Mouse (Mus musculus) kidney, embryonic 16.5 days (tissue): ENCODE results near the gene Jazf1. TPM values are rescaled to one million over a fixed set of nuclear protein-coding genes. Genes with fewer than 3 reads are reported as not detected.
A peak's percentile ranks its signal among the peaks of the same experiment; 100 is the strongest.

Experiments used
- ATAC-seq: fragments of 200-750 bp; cut with Nextera tagmentation; 2 replicates; pipeline ENCODE4 v1.8.0; 2017; ENCODE audit warnings: moderate TSS enrichment; ENCODE audit not compliant: low FRiP score, low TSS enrichment
- H3K27ac ChIP-seq: fragments of 300-500 bp; sonication (generic); 2 replicates; pipeline ENCODE4 v1.5.1; 2014; ENCODE audit warnings: low read length
- H3K27me3 ChIP-seq: fragments of 300-500 bp; sonication (generic); 2 replicates; pipeline ENCODE4 v1.6.1; 2014; ENCODE audit warnings: low read length, control low read depth, mixed read lengths; ENCODE audit not compliant: insufficient read depth
- H3K36me3 ChIP-seq: fragments of 300-500 bp; sonication (generic); 2 replicates; pipeline ENCODE4 v1.6.1; 2014; ENCODE audit warnings: low read length, control low read depth, mixed read lengths; ENCODE audit not compliant: insufficient read depth
- H3K4me1 ChIP-seq: fragments of 300-500 bp; sonication (generic); 2 replicates; pipeline ENCODE4 v1.6.1; 2014; ENCODE audit warnings: low read length, control low read depth, mixed read lengths; ENCODE audit not compliant: insufficient read depth
- H3K4me2 ChIP-seq: fragments of 300-500 bp; sonication (generic); replicated peaks from 2 replicates; pipeline ENCODE4 v1.6.1; 2014; ENCODE audit warnings: low read depth, low read length
- H3K4me3 ChIP-seq: fragments of 300-500 bp; sonication (generic); 2 replicates; pipeline ENCODE4 v1.5.1; 2014; ENCODE audit warnings: mild to moderate bottlenecking, low read length
- H3K9ac ChIP-seq: fragments of 300-500 bp; sonication (generic); replicated peaks from 2 replicates; pipeline ENCODE4 v1.6.1; 2014; ENCODE audit warnings: low read length
- H3K9me3 ChIP-seq: fragments of 300-500 bp; sonication (generic); 2 replicates; pipeline ENCODE4 v1.6.1; 2016; ENCODE audit warnings: low read length, control low read depth
- WGBS: fragments of 180-500 bp; shearing (Covaris S2); extraction: QIAGEN DNeasy Blood & Tissue Kit; methylation state at CpG from one replicate; pipeline ENCODE4 v1.1.7; 2014; 5-methylcytosine and 5-hydroxymethylcytosine counted together
- polyA plus RNA-seq: library from polyadenylated mRNA; unstranded; fragments of >200 nt; fragmentation: Nextera tagmentation; extraction: Ambion mirVana; gene quantifications from 2 replicates; pipeline ENCODE4 v1.2.1, GENCODE M21; 2015

The Jazf1 gene
- polyA plus RNA-seq, 1 experiment from 2014 or later, result 3.3 TPM

DNA sequence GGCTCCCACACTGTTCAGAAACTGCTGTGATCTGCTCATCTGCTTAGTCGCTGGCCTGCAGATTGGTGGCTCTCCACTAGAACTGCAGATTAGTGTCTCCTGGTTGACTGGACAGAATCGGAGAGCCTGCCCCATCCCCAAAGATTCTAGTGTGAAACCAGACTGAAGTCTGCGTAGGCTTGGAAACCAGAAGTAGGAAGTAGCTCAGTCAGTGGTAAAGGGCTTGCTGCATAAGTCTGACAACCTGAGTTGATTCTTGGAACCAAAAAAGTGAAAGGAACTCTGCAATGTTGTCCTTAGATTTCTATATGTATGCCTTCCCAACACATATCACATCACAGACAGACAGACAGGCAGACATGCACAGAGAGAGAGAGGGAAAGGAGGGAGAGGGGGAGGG is 163.3 kb downstream of the Jazf1 start:
- no peak for ATAC-seq
- Histone ChIP-seq H3K4me3 (no peak overlapping the region), H3K9ac (no peak overlapping the region), H3K4me1 (peaks cover 11% of the 10 kb centered on the region; the same call in 1 of the 2 replicates), H3K9me3 (no peaks in the 10 kb centered on the region), H3K36me3 (no peaks in the 10 kb centered on the region), H3K27me3 (no peaks in the 10 kb centered on the region), H3K4me2 (no peak overlapping the region), H3K27ac (no peak overlapping the region)
- 71% methylated on average over 3 of the region's 3 CpGs for WGBS

DNA sequence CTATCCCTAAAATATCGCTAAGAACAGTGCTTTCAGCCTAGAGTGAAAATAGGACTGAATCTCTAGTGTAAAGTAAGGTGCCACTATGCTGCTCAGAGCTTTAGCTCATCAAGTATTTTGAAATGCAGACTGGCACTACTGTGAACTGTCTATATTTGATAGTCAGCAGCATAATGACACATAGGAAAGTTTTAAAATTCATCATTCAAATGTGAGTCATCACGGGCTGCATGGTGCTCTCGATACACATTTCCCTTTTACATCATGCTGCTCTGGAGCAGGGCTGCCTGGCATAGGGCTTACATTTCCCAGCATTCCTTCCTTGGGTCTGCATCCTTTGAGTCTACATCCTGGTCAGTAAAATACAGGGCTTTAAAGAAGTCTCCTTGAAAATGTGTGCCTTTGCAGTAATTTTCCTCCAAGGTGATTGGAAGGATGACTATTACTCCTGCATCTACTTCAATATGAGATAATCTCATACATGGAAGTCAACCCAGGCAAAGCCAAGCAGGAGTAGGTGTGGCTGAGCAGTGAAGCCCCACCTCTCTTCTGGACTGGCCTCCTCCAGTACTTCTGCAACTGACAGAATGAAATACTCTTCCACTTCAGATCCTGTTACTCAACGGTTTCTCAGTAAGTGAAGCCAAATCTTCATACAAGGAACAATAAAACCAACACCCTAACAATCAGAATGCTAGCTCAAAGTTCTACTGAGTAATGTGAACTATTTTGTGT is 165.0 kb downstream of the Jazf1 start:
- no peaks in the 10 kb centered on the region for H3K9me3 ChIP-seq
- no peak for ATAC-seq
- peaks cover 11% of the 10 kb centered on the region; the same call in 1 of the 2 replicates for H3K4me1 ChIP-seq
- no peak overlapping the region for H3K27ac ChIP-seq
- 70% methylated on average over 4 of the region's 4 CpGs for whole genome bisulfite sequencing
- H3K4me3 ChIP-seq, result no peak overlapping the region
- H3K4me2 ChIP-seq, result no peak overlapping the region
- no peaks in the 10 kb centered on the region for H3K27me3 ChIP-seq
- H3K9ac ChIP-seq, result no peak overlapping the region
- no peaks in the 10 kb centered on the region for H3K36me3 ChIP-seq

DNA sequence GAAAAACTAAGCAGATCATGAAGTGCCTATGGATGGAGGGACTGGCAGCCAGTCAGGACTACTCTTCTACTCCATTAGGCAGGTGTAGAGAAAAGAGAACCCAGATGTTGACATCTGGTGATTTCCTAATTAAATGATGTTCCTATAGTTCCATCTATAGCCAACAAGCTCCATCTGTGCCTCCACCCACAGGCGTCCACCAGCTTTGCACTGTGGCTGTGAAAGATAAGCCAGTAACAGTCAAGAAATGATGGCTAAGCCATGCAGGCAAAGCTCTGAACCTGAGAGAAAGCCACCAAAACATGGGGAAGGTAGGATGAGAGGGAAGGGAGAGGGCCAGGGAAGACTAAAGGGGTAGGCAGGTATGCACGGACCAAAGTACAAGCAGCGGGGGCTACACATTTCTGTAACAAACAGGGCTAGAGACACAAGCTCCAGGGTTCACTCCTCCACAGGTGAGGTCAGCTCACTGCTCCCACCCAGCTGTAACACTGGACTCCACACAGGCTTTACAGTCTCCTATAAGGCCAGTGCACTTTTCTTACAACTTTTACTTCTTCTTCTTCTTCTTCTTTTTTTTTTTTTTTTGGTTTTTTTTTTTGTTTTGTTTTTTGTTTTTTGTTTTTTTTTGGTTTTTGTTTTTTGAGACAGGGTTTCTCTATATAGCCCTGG is 168.7 kb downstream of the Jazf1 start:
- ATAC-seq, result no peak
- Histone ChIP-seq H3K4me3 (no peak overlapping the region), H3K27me3 (no peaks in the 10 kb centered on the region), H3K4me1 (peaks cover 3% of the 10 kb centered on the region; the same call in 1 of the 2 replicates), H3K9me3 (no peaks in the 10 kb centered on the region), H3K36me3 (no peaks in the 10 kb centered on the region), H3K4me2 (no peak overlapping the region), H3K27ac (no peak overlapping the region), H3K9ac (no peak overlapping the region)
- WGBS, result 80% methylated on average over 3 of the region's 3 CpGs

DNA sequence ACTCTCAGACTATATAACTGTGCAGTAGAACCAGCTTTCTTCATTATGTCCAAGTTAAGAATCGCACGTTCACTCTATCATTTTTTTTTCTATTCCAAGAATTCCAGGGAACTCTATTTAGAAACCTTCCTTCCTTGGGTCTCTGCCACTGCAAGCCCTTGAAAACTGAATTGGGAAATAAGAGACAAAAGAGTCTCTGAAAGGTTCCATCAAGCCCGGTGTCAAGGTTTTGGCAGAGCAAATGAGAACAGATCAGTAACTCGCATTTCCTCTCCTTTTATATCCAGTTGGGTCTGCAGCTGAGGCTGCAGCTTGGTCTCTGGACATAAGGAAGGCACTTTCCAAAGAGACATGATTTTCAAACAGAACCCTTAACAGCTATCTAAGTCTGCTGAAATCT is 173.4 kb downstream of the Jazf1 start:
- peaks cover 3% of the 10 kb centered on the region; the same call in 1 of the 2 replicates for H3K4me1 ChIP-seq
- no peak for ATAC-seq
- H3K4me3 ChIP-seq, result no peak overlapping the region
- H3K9me3 ChIP-seq, result no peaks in the 10 kb centered on the region
- no peak overlapping the region for H3K9ac ChIP-seq
- H3K27ac ChIP-seq, result no peak overlapping the region
- no peak overlapping the region for H3K4me2 ChIP-seq
- WGBS, result 81% methylated on average over 4 of the region's 4 CpGs
- no peaks in the 10 kb centered on the region for H3K36me3 ChIP-seq
- no peaks in the 10 kb centered on the region for H3K27me3 ChIP-seq

DNA sequence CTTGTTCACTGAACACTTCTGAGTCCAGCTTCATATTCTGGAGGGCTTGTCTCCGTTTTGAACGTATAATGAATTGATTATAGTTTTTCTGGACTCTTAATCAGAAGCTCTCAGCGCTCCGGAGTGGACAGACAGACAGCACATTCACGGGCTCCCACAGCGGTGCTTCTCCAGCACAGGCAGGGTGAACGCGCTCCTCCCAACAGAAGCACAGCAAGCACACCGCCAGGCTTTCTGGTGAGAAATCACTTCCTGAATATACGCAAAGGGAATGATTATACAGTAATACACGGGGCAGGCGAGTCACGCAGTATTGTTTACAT is 174.0 kb downstream of the Jazf1 start:
- Histone ChIP-seq H3K27ac (no peak overlapping the region), H3K9me3 (no peaks in the 10 kb centered on the region), H3K4me1 (peaks cover 3% of the 10 kb centered on the region; the same call in 1 of the 2 replicates), H3K9ac (0 out of 2 replicates have a peak overlapping the region, but pooled peaks have one; percentile 10), H3K4me2 (no peak overlapping the region), H3K27me3 (no peaks in the 10 kb centered on the region), H3K36me3 (no peaks in the 10 kb centered on the region), H3K4me3 (no peak overlapping the region)
- ATAC-seq, result no peak
- 56% methylated on average over 13 of the region's 13 CpGs for WGBS

DNA sequence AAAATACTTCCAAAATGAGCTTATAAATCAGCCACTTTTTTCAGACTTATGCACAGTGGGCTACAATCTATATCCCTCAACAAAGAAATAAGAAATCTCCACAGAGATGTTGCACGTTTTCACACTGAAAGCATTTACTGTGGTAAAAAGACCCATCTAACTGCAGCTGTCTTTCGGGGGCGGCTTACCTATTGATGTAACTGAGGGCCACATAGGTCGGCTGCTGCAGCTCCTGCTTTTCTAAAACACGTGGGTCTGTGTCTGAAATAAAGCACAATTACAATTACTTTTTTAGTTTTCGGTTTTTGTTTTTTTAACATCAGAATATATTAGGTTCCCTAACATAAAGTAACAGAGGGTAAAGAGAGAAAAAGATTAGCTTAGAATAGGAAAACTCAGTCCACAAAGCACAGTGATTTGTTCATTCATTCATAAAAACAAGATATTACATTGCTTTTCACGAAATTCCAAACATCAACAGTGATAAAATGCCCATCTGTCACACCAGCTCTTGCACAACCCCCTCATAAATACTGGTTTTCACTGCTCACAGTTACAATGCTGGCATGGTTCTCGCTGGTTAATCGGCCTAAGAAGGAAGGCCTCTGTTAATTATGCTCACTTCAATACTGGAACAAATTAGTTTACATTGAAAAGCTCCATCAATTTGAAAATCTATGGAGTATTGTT is 174.5 kb downstream of the Jazf1 start:
- H3K27me3 ChIP-seq, result no peaks in the 10 kb centered on the region
- no peak overlapping the region for H3K4me3 ChIP-seq
- no peaks in the 10 kb centered on the region for H3K36me3 ChIP-seq
- peaks cover 3% of the 10 kb centered on the region; the same call in 1 of the 2 replicates for H3K4me1 ChIP-seq
- no peaks in the 10 kb centered on the region for H3K9me3 ChIP-seq
- no peak for ATAC-seq
- no peak overlapping the region for H3K9ac ChIP-seq
- no peak overlapping the region for H3K27ac ChIP-seq
- WGBS, result 37% methylated on average over 9 of the region's 9 CpGs
- no peak overlapping the region; the same call in 1 of the 2 replicates for H3K4me2 ChIP-seq

DNA sequence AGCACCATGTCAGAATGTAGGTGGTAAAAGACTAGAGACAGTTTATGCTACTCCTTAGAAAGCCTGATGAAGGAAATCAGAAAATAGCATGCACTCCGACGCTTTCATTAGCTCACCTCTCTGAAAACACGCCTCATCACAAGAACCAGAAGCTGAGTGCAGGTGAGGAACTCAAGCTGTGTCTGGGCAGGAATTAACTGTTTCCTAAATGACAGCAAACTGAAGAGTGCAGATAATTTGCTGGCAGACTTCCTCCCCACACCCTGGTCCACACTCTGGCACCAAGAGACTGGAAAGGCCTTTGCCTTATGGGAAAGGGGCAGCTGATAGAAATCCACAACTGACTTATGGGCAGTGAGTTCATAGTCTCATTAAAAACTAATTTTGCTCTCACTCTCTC is 175.5 kb downstream of the Jazf1 start:
- H3K9ac ChIP-seq, result no peak overlapping the region
- no peak overlapping the region for H3K4me2 ChIP-seq
- no peaks in the 10 kb centered on the region for H3K36me3 ChIP-seq
- H3K9me3 ChIP-seq, result no peaks in the 10 kb centered on the region
- no peaks in the 10 kb centered on the region for H3K27me3 ChIP-seq
- H3K4me3 ChIP-seq, result no peak overlapping the region
- H3K4me1 ChIP-seq, result peaks cover 3% of the 10 kb centered on the region; the same call in 1 of the 2 replicates
- 82% methylated on average over 3 of the region's 3 CpGs for WGBS
- no peak for ATAC-seq
- no peak overlapping the region for H3K27ac ChIP-seq

DNA sequence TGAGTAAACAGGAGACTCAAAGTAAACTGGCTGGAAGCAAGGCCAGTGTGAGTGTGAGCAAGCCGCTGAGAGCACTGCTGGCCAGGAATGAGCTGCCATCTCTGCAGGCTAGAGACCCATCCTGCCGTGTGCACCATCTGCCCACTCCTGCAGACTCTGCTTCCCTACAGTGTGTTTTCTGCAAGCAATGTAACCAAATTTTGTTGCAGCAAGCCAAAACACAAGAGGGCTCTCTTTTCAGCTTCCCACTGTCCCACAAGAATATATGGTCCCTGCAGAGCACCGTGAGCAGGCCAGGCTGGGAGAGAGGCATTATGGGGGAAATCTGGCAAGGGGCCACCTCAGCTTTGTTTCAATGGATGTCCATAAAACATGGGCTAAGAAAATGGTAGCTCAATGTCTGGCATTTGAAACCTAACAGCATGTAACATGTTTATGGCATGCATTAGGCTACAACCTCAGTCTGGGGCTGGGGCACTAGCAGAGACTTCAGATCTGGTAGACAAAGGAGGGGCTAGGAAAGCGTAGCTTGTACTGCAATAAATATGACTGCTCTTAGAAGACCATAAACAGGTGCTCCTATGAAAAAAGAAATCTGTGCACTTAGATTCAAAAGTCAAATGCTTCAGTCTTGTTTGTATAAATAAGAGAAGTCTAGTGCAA is 180.8 kb downstream of the Jazf1 start:
- WGBS, result 51% methylated on average over 4 of the region's 4 CpGs
- ATAC-seq, result no peak

DNA sequence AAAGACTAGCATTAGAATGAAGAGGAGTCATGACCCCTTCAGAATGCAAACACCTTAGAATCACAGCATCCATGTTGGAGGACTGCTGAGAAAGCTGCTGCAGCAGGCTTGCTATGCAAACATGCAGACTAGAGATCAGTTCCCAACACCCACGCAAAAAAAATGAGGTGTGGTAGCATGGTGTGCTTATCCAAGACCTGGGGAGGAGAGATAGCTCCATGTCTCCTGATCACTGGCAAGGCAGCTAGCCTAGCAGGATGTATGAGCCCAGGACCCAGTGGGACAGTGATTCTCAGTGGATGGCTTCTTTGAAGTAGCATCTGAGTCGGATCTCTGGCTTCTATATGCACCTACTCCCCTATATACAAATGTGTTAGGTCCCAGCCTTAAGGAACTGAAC is 184.7 kb downstream of the Jazf1 start:
- no peak for ATAC-seq
- 70% methylated on average over 2 of the region's 2 CpGs for WGBS
- no peak overlapping the region for H3K27ac ChIP-seq
- H3K36me3 ChIP-seq, result no peaks in the 10 kb centered on the region
- no peak overlapping the region for H3K4me3 ChIP-seq
- no peaks in the 10 kb centered on the region for H3K27me3 ChIP-seq
- no peaks in the 10 kb centered on the region for H3K4me1 ChIP-seq
- H3K9me3 ChIP-seq, result peaks cover 6% of the 10 kb centered on the region
- no peak overlapping the region for H3K4me2 ChIP-seq
- no peak overlapping the region for H3K9ac ChIP-seq

More for the DNA sequence above, 180.8 kb downstream of the Jazf1 start:
- H3K36me3 ChIP-seq, result no peaks in the 10 kb centered on the region
- no peak overlapping the region for H3K9ac ChIP-seq
- H3K9me3 ChIP-seq, result no peaks in the 10 kb centered on the region
- H3K27me3 ChIP-seq, result no peaks in the 10 kb centered on the region
- no peak overlapping the region for H3K4me2 ChIP-seq
- H3K4me3 ChIP-seq, result no peak overlapping the region
- H3K27ac ChIP-seq, result 0 out of 2 replicates have a peak overlapping the region, but pooled peaks have one; percentile 10
- H3K4me1 ChIP-seq, result 0 out of 2 replicates have a peak, but pooled peaks cover 3% of the 10 kb centered on the region
